Mouse (Mus musculus): ENCODE measurements around the gene Ccna1. TPM values are rescaled to one million over a fixed set of nuclear protein-coding genes. Genes with fewer than 3 reads are reported as not detected.

Gene Ccna1
- polyA plus RNA-seq, 1 experiment from 2014 or later, result 2.6 TPM

- H3K27me3 ChIP-seq (ENCODE audit: control insufficient read depth, insufficient read depth, low read length), result peaks cover 12% of the 10 kb centered on the region
- H3K27ac ChIP-seq (ENCODE audit: low read depth, low read length), result no peak overlapping the region
- DNase-seq (ENCODE audit: low spot score) (no peak), ATAC-seq (ENCODE audit: insufficient read depth, low FRiP score, low TSS enrichment) (no peak)
- 67% methylated on average over 8 of the region's 8 CpGs for WGBS
- no peaks in the 10 kb centered on the region for H3K9me3 ChIP-seq (ENCODE audit: control insufficient read depth, low read length)
- no peaks in the 10 kb centered on the region for H3K36me3 ChIP-seq (ENCODE audit: control insufficient read depth, insufficient read depth, low read length)
- no peak overlapping the region for H3K4me2 ChIP-seq (ENCODE audit: low read depth)
- H3K9ac ChIP-seq (ENCODE audit: low read length), result no peak overlapping the region
- no peak overlapping the region for H3K4me3 ChIP-seq (ENCODE audit: low read depth, low read length)
- 0 out of 2 replicates have a peak, but pooled peaks cover 2% of the 10 kb centered on the region for H3K4me1 ChIP-seq (ENCODE audit: control insufficient read depth, insufficient read depth, low read length)
Observed at GRCm38 (mm10) chr3:55056376-55056775, 1.1 kb upstream of the Ccna1 start.

- Histone ChIP-seq H3K27ac (ENCODE audit: low read depth, low read length) (no peak overlapping the region), H3K4me1 (ENCODE audit: control insufficient read depth, insufficient read depth, low read length) (0 out of 2 replicates have a peak, but pooled peaks cover 2% of the 10 kb centered on the region), H3K9ac (ENCODE audit: low read length) (peak overlapping the region; percentile 37), H3K36me3 (ENCODE audit: control insufficient read depth, insufficient read depth, low read length) (no peaks in the 10 kb centered on the region), H3K9me3 (ENCODE audit: control insufficient read depth, low read length) (no peaks in the 10 kb centered on the region), H3K27me3 (ENCODE audit: control insufficient read depth, insufficient read depth, low read length) (peaks cover 12% of the 10 kb centered on the region), H3K4me3 (ENCODE audit: low read depth, low read length) (peak overlapping the region; percentile 59), H3K4me2 (ENCODE audit: low read depth) (peak overlapping the region; percentile 98)
- no peak for DNase-seq (ENCODE audit: low spot score)
- 8% methylated on average over 11 of the region's 11 CpGs for WGBS
- ATAC-seq (ENCODE audit: insufficient read depth, low FRiP score, low TSS enrichment), result no peak
Observed at GRCm38 (mm10) chr3:55055747-55056120, 433 bp upstream of the Ccna1 start.

DNA sequence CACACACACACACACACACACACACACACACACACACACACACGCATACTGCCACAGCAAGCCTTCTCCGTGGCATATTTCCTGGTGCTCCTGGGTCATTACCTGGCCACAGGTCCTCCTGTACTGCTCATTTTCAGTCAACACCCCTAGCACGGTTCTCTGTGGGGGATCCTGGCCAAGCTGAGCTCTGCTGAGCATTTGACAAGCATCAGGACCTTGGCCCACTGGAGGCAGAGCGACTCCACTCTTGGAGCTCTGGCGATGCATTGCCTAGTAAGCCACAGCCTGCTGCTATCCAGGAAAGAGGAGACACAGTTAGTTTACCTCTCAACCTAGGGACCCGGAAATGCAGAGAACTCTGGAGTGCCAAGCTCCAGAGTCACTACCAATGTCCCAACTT lies 1.1 kb downstream of the Ccna1 start:
- 50% methylated on average over 6 of the region's 6 CpGs for WGBS
- H3K27me3 ChIP-seq (ENCODE audit: control insufficient read depth, insufficient read depth, low read length), result peaks cover 12% of the 10 kb centered on the region
- no peaks in the 10 kb centered on the region for H3K9me3 ChIP-seq (ENCODE audit: control insufficient read depth, low read length)
- no peak for ATAC-seq (ENCODE audit: insufficient read depth, low FRiP score, low TSS enrichment)
- H3K4me2 ChIP-seq (ENCODE audit: low read depth), result peak overlapping the region; percentile 98
- H3K27ac ChIP-seq (ENCODE audit: low read depth, low read length), result no peak overlapping the region
- H3K36me3 ChIP-seq (ENCODE audit: control insufficient read depth, insufficient read depth, low read length), result no peaks in the 10 kb centered on the region
- no peak for DNase-seq (ENCODE audit: low spot score)
- no peak overlapping the region; the same call in 1 of the 2 replicates for H3K9ac ChIP-seq (ENCODE audit: low read length)
- 0 out of 2 replicates have a peak, but pooled peaks cover 2% of the 10 kb centered on the region for H3K4me1 ChIP-seq (ENCODE audit: control insufficient read depth, insufficient read depth, low read length)
- no peak overlapping the region for H3K4me3 ChIP-seq (ENCODE audit: low read depth, low read length)

GRCm38 (mm10) chr3:55044601-55045370 lies 10.5 kb downstream of the Ccna1 start:
- Histone ChIP-seq H3K9ac (ENCODE audit: low read length) (no peak overlapping the region), H3K27me3 (ENCODE audit: control insufficient read depth, insufficient read depth, low read length) (no peaks in the 10 kb centered on the region), H3K4me2 (ENCODE audit: low read depth) (no peak overlapping the region), H3K4me3 (ENCODE audit: low read depth, low read length) (no peak overlapping the region), H3K9me3 (ENCODE audit: control insufficient read depth, low read length) (no peaks in the 10 kb centered on the region), H3K27ac (ENCODE audit: low read depth, low read length) (no peak overlapping the region), H3K4me1 (ENCODE audit: control insufficient read depth, insufficient read depth, low read length) (no peaks in the 10 kb centered on the region), H3K36me3 (ENCODE audit: control insufficient read depth, insufficient read depth, low read length) (no peaks in the 10 kb centered on the region)
- WGBS, result 75% methylated on average over 8 of the region's 8 CpGs
- ATAC-seq (ENCODE audit: insufficient read depth, low FRiP score, low TSS enrichment) (no peak), DNase-seq (ENCODE audit: low spot score) (peak; percentile 36)

DNA sequence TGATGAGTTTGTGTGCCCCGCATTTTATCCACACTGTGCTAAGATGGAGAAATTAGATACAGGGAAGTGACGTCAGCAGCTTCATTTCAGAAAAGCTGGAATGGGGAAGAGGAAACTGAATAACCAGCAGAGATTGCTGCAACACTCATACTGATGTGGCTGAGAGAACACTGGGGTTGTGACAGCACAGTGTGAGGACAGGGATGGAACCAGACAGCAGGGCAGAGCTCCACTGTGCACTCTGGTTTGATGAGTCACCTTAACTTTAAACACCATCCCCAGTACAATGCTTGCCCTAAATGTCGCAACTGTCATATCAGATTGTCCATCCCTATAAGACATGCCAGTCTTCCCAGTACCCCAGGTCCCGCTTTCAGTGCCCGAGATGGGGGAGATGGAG lies 17.7 kb downstream of the Ccna1 start:
- Histone ChIP-seq H3K9ac (ENCODE audit: low read length) (no peak overlapping the region), H3K27ac (ENCODE audit: low read depth, low read length) (no peak overlapping the region), H3K4me2 (ENCODE audit: low read depth) (no peak overlapping the region), H3K36me3 (ENCODE audit: control insufficient read depth, insufficient read depth, low read length) (no peaks in the 10 kb centered on the region), H3K9me3 (ENCODE audit: control insufficient read depth, low read length) (no peaks in the 10 kb centered on the region), H3K27me3 (ENCODE audit: control insufficient read depth, insufficient read depth, low read length) (no peaks in the 10 kb centered on the region), H3K4me3 (ENCODE audit: low read depth, low read length) (no peak overlapping the region), H3K4me1 (ENCODE audit: control insufficient read depth, insufficient read depth, low read length) (no peaks in the 10 kb centered on the region)
- no peak for DNase-seq (ENCODE audit: low spot score)
- 87% methylated on average over 5 of the region's 5 CpGs for WGBS
- ATAC-seq (ENCODE audit: insufficient read depth, low FRiP score, low TSS enrichment), result no peak

- H3K36me3 ChIP-seq (ENCODE audit: control insufficient read depth, insufficient read depth, low read length), result no peaks in the 10 kb centered on the region
- H3K9me3 ChIP-seq (ENCODE audit: control insufficient read depth, low read length), result no peaks in the 10 kb centered on the region
- no peak overlapping the region for H3K9ac ChIP-seq (ENCODE audit: low read length)
- ATAC-seq (ENCODE audit: insufficient read depth, low FRiP score, low TSS enrichment) (no peak), DNase-seq (ENCODE audit: low spot score) (no peak)
- no peak overlapping the region for H3K4me2 ChIP-seq (ENCODE audit: low read depth)
- WGBS, result 82% methylated on average over 7 of the region's 7 CpGs
- H3K27ac ChIP-seq (ENCODE audit: low read depth, low read length), result no peak overlapping the region
- H3K4me1 ChIP-seq (ENCODE audit: control insufficient read depth, insufficient read depth, low read length), result no peaks in the 10 kb centered on the region
- no peaks in the 10 kb centered on the region for H3K27me3 ChIP-seq (ENCODE audit: control insufficient read depth, insufficient read depth, low read length)
- no peak overlapping the region for H3K4me3 ChIP-seq (ENCODE audit: low read depth, low read length)
Observed at GRCm38 (mm10) chr3:55027271-55027840, 27.9 kb downstream of the Ccna1 start.

DNA sequence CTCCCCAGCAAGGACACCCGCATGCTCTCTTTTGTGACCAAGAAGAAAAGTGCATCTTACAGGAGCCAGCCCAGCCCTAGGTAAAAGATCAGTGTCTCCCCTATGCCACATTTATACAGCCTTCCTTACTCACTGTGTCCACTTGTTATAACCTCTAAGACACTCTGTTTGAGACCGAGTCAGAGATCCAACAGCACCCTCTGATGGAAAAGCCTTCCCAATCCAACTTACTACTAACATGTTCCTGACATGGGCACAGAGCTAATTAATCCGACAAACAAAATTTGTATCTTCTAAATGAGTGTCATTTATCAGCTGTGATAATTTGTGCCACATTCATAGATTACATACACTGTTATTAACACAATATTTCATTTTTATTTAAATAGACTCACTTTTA lies 29.8 kb downstream of the Ccna1 start:
- ATAC-seq (ENCODE audit: insufficient read depth, low FRiP score, low TSS enrichment) (no peak), DNase-seq (ENCODE audit: low spot score) (no peak)
- Histone ChIP-seq H3K9me3 (ENCODE audit: control insufficient read depth, low read length) (no peaks in the 10 kb centered on the region), H3K4me2 (ENCODE audit: low read depth) (no peak overlapping the region), H3K27ac (ENCODE audit: low read depth, low read length) (no peak overlapping the region), H3K36me3 (ENCODE audit: control insufficient read depth, insufficient read depth, low read length) (no peaks in the 10 kb centered on the region), H3K4me3 (ENCODE audit: low read depth, low read length) (no peak overlapping the region), H3K27me3 (ENCODE audit: control insufficient read depth, insufficient read depth, low read length) (no peaks in the 10 kb centered on the region), H3K4me1 (ENCODE audit: control insufficient read depth, insufficient read depth, low read length) (no peaks in the 10 kb centered on the region), H3K9ac (ENCODE audit: low read length) (no peak overlapping the region)
- 81% methylated on average over 3 of the region's 3 CpGs for WGBS

- no peak overlapping the region for H3K9ac ChIP-seq (ENCODE audit: low read length)
- no peaks in the 10 kb centered on the region for H3K9me3 ChIP-seq (ENCODE audit: control insufficient read depth, low read length)
- H3K36me3 ChIP-seq (ENCODE audit: control insufficient read depth, insufficient read depth, low read length), result no peaks in the 10 kb centered on the region
- H3K4me1 ChIP-seq (ENCODE audit: control insufficient read depth, insufficient read depth, low read length), result no peaks in the 10 kb centered on the region
- 90% methylated on average over 1 of the region's 1 CpGs for WGBS
- no peak for DNase-seq (ENCODE audit: low spot score)
- H3K4me3 ChIP-seq (ENCODE audit: low read depth, low read length), result no peak overlapping the region
- ATAC-seq (ENCODE audit: insufficient read depth, low FRiP score, low TSS enrichment), result no peak
- H3K27me3 ChIP-seq (ENCODE audit: control insufficient read depth, insufficient read depth, low read length), result no peaks in the 10 kb centered on the region
- H3K4me2 ChIP-seq (ENCODE audit: low read depth), result no peak overlapping the region
- H3K27ac ChIP-seq (ENCODE audit: low read depth, low read length), result no peak overlapping the region
Observed at GRCm38 (mm10) chr3:55023347-55023746, 32.0 kb downstream of the Ccna1 start.

- 78% methylated on average over 1 of the region's 1 CpGs for WGBS
Observed at GRCm38 (mm10) chr3:55022247-55022646, 33.1 kb downstream of the Ccna1 start.

More at GRCm38 (mm10) chr3:55022247-55022646, 33.1 kb downstream of the Ccna1 start:
- H3K9me3 ChIP-seq (ENCODE audit: control insufficient read depth, low read length), result no peaks in the 10 kb centered on the region
- H3K36me3 ChIP-seq (ENCODE audit: control insufficient read depth, insufficient read depth, low read length), result no peaks in the 10 kb centered on the region
- H3K4me3 ChIP-seq (ENCODE audit: low read depth, low read length), result no peak overlapping the region
- no peak overlapping the region for H3K27ac ChIP-seq (ENCODE audit: low read depth, low read length)
- ATAC-seq (ENCODE audit: insufficient read depth, low FRiP score, low TSS enrichment) (no peak), DNase-seq (ENCODE audit: low spot score) (no peak)
- no peaks in the 10 kb centered on the region for H3K4me1 ChIP-seq (ENCODE audit: control insufficient read depth, insufficient read depth, low read length)
- H3K9ac ChIP-seq (ENCODE audit: low read length), result no peak overlapping the region
- no peak overlapping the region for H3K4me2 ChIP-seq (ENCODE audit: low read depth)
- H3K27me3 ChIP-seq (ENCODE audit: control insufficient read depth, insufficient read depth, low read length), result no peaks in the 10 kb centered on the region

All from neural tube, embryonic 11.5 days (tissue).